Mouse (Mus musculus) urinary bladder, postnatal 10 days (tissue): Measurements from ENCODE around the gene Vmn1r117.
"Not testable (repeated sequence)": the region's sequence is repeated elsewhere in the genome, so short reads cannot be mapped to it uniquely, and the experiment has no call there.

Source experiments
- DNase-seq: peaks from one replicate; pipeline ENCODE4 v3.0.0; 2022; ENCODE audit warnings: low spot score

Gene Vmn1r117

DNA sequence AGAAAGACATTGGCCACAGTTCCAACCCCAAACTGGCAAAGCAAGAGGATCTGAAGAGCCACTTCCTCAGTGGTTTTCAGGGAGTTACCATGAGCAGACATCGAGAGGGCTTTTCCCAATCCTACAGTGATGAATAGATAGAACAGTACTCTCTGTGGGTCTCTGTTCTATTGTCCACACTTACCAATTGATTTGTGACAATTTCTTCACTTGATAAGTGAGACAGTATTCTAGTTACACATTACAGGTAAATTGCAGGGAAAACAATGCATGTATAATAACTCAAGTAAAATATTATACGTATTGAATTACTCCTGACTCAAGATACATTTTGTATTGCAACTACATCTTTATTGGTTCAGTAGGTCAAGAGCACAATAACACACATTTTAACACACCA, at the start of gene Vmn1r117:
Vmn1r117 (minus strand) TSS at position 101 of the 400 bp plus-strand sequence.
- DNase-seq: not testable (repeated sequence)

DNA sequence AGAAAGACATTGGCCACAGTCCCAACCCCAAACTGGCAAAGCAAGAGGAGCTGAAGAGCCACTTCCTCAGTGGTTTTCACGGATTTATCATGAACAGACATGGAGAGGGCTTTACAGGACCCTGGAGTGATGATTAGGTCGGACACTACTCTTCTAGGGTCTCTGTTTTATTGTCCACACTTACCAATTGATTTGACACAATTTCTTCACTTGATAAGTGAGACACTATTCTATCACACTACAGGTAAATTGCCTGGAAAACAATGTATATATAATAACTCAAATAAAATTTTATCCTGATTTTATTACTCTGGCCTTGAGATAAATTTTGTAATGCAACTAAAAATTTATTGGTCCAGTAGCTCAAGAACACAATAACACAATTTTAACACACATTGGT, 28.3 kb upstream of the Vmn1r117 start, which contains the start of gene Vmn1r118:
Vmn1r118 (minus strand) TSS at position 101 of the 400 bp plus-strand sequence.
- DNase-seq: not testable (repeated sequence)

DNA sequence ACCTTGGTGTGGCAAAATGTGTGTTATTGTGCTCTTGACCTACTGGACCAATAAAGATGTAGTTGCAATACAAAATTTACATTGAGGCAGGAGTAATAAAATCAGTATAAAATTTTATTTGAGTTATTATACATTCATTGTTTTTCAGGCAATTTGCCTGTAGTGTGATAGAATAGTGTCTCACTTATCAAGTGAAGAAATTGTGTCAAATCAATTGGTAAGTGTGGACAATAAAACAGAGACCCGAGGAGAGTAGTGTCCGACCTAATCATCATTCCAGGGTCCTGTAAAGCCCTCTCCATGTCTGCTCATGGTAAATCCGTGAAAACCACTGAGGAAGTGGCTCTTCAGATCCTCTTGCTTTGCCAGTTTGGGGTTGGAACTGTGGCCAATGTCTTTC, 12.0 kb downstream of the Vmn1r117 start, which contains the start of gene Vmn1r116:
Vmn1r116 (plus strand) TSS at position 301 of the 400 bp plus-strand sequence.
- DNase-seq: not testable (repeated sequence)

DNA sequence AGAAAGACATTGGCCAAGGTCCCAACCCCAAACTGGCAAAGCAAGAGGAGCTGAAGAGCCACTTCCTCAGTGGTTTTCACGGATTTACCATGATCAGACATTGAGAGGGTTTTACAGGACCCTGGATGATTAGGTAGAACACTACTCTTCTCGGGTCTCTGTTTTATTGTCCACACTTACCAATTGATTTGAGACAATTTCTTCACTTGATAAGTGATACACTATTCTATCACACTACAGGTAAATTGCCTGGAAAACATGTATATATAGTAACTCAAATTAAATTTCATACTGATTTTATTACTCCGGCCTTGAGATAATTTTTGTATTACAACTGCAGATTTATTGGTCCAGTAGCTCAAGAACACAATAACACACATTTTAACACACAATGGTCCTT, 39.0 kb downstream of the Vmn1r117 start, which contains the start of gene Vmn1r115:
Vmn1r115 (minus strand) TSS at position 101 of the 400 bp plus-strand sequence.
- not testable (repeated sequence) for DNase-seq
